Mouse (Mus musculus) hindbrain, postnatal 0 days (tissue): ENCODE results near the gene Mvb12b. TPM values are rescaled to one million over a fixed set of nuclear protein-coding genes. Genes with fewer than 3 reads are reported as not detected.

Experiments
- ATAC-seq: fragments of 200-750 bp; cut with Nextera tagmentation; 2 replicates; pipeline ENCODE4 v1.8.0; 2017; ENCODE audit warnings: mild to moderate bottlenecking, moderate TSS enrichment, moderate library complexity
- DNase-seq: peaks from one replicate; pipeline ENCODE4 v3.0.0-alpha.2; 2015; ENCODE audit warnings: low spot score
- H3K27ac ChIP-seq: fragments of 300-500 bp; sonication (generic); 2 replicates; pipeline ENCODE4 v1.5.1; 2014; ENCODE audit warnings: mild to moderate bottlenecking
- H3K27me3 ChIP-seq: fragments of 300-500 bp; sonication (generic); 2 replicates; pipeline ENCODE4 v1.6.1; 2014; ENCODE audit warnings: low read length, mixed read lengths; ENCODE audit not compliant: insufficient read depth
- H3K36me3 ChIP-seq: fragments of 300-500 bp; sonication (generic); 2 replicates; pipeline ENCODE4 v1.6.1; 2014; ENCODE audit warnings: low read length, mixed read lengths; ENCODE audit not compliant: insufficient read depth
- H3K4me1 ChIP-seq: fragments of 300-500 bp; sonication (generic); 2 replicates; pipeline ENCODE4 v1.6.1; 2014; ENCODE audit warnings: antibody characterized with exemption, low read length, mixed read lengths; ENCODE audit not compliant: insufficient read depth
- H3K4me2 ChIP-seq: fragments of 300-500 bp; sonication (generic); 2 replicates; pipeline ENCODE4 v1.6.1; 2014; ENCODE audit warnings: low read depth, mild to moderate bottlenecking, low read length, moderate library complexity, mixed read lengths
- H3K4me3 ChIP-seq: fragments of 300-500 bp; sonication (generic); 2 replicates; pipeline ENCODE4 v1.5.1; 2014; ENCODE audit warnings: low read length
- H3K9ac ChIP-seq: fragments of 300-500 bp; sonication (generic); replicated peaks from 2 replicates; pipeline ENCODE4 v1.6.1; 2014; ENCODE audit warnings: mild to moderate bottlenecking, low read length, moderate library complexity, mixed read lengths
- H3K9me3 ChIP-seq: fragments of 300-500 bp; sonication (generic); 2 replicates; pipeline ENCODE4 v1.6.1; 2016; ENCODE audit warnings: low read length, mixed read lengths
- CTCF ChIP-seq: IDR thresholded peaks from 2 replicates; pipeline ENCODE4 v1.5.1; 2016; ENCODE audit warnings: antibody characterized with exemption, control low read depth, low read depth
- WGBS: fragments of 180-500 bp; shearing (Covaris S2); extraction: QIAGEN DNeasy Blood & Tissue Kit; methylation state at CpG from one replicate; pipeline ENCODE4 v1.1.7; 2014; 5-methylcytosine and 5-hydroxymethylcytosine counted together
- polyA plus RNA-seq: library from polyadenylated mRNA; unstranded; fragments of >200 nt; fragmentation: Nextera tagmentation; extraction: Ambion mirVana; gene quantifications from 2 replicates; pipeline ENCODE4 v1.2.1, GENCODE M21; 2015
- total RNA-seq: library from RNA; depleted of rRNA; stranded (reverse); fragments of >200 nt; gene quantifications from 2 replicates; pipeline ENCODE4 v1.2.3, GENCODE M21; 2014

Gene Mvb12b
- total and polyA plus RNA-seq, 2 experiments from 2014 or later = 64.1 to 134 TPM

DNA sequence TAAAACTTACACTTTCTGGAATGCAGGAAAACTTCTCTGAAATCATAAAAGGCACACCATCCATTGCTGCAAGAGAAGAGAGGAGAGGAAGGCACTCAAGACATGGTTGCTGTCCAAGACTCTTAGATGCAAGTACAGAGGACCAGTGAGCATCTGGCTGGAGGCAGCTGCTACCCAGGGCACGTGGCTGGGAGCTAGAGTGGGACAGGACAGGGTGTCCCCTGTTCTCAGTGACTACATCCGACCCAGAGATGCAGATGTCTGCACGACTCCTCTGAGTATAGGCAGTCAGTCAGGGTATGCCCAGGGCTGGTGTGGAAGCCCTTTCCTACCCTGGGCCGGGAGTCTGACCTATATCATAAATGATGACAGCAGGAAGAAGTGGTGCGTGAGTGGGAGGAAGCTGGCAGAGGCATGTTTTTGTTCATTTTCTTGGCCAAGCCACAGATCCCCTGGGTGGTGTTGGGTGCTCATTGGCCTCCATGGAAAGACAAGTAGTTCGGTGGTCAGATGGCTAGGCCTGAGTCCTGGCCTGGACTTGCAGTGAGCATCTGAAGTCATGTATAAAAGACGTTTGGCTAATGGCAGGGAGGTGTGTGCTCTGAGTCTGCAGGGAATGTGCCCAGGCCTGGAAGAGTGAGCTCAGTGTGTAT, 132.6 kb downstream of the Mvb12b start:
- Histone ChIP-seq H3K4me3 (no peak overlapping the region), H3K9me3 (no peaks in the 10 kb centered on the region), H3K9ac (no peak overlapping the region), H3K4me1 (peaks cover 41% of the 10 kb centered on the region), H3K36me3 (no peaks in the 10 kb centered on the region; the same call in 1 of the 2 replicates), H3K27ac (peak overlapping the region; percentile 76; the same call in 1 of the 2 replicates), H3K4me2 (no peak overlapping the region), H3K27me3 (no peaks in the 10 kb centered on the region)
- TF ChIP-seq CTCF = no peak
- 45% methylated on average over 7 of the region's 7 CpGs for WGBS
- DNase-seq (no peak), ATAC-seq (peak; percentile 24; the same call in 1 of the 2 replicates)

DNA sequence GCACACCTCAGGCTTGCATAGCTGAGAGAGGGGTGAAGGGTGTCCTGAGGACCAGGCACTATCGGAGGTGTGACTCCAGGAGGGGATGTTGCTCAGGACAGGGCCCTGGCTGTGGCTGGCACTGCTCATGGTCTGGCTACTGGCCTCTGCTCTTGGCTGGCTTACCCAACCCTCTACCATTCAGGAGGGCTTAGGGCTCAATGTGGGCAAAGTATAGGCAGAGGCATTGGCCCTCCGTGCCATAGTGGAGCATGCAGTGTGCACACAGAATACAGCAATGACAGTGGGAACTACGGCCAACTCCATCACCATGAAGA, 133.5 kb downstream of the Mvb12b start:
- peak overlapping the region; percentile 76 for H3K27ac ChIP-seq
- WGBS = 33% methylated on average over 3 of the region's 3 CpGs
- no peak overlapping the region for H3K9ac ChIP-seq
- H3K36me3 ChIP-seq = peaks cover 5% of the 10 kb centered on the region; the same call in 1 of the 2 replicates
- H3K4me2 ChIP-seq = no peak overlapping the region
- H3K4me1 ChIP-seq = peaks cover 34% of the 10 kb centered on the region
- ATAC-seq = peak; percentile 19; the same call in 1 of the 2 replicates
- TF ChIP-seq CTCF = no peak
- H3K4me3 ChIP-seq = no peak overlapping the region
- DNase-seq = no peak
- H3K27me3 ChIP-seq = no peaks in the 10 kb centered on the region
- H3K9me3 ChIP-seq = no peaks in the 10 kb centered on the region

GRCm38 (mm10) chr2:33753630-33754316, 134.0 kb downstream of the Mvb12b start:
- Histone ChIP-seq H3K9ac (no peak overlapping the region), H3K27ac (peak overlapping the region; percentile 76), H3K36me3 (peaks cover 5% of the 10 kb centered on the region; the same call in 1 of the 2 replicates), H3K4me3 (no peak overlapping the region), H3K4me1 (peaks cover 33% of the 10 kb centered on the region), H3K27me3 (no peaks in the 10 kb centered on the region), H3K4me2 (no peak overlapping the region), H3K9me3 (no peaks in the 10 kb centered on the region)
- peak; percentile 91 for DNase-seq
- 11% methylated on average over 15 of the region's 15 CpGs for WGBS
- peak; percentile 83 for ATAC-seq
- no peak for TF ChIP-seq CTCF

GRCm38 (mm10) chr2:33750611-33751010, 137.1 kb downstream of the Mvb12b start:
- no peak overlapping the region for H3K27ac ChIP-seq
- H3K36me3 ChIP-seq = peaks cover 5% of the 10 kb centered on the region; the same call in 1 of the 2 replicates
- ATAC-seq = no peak
- no peak for TF ChIP-seq CTCF
- peaks cover 30% of the 10 kb centered on the region for H3K4me1 ChIP-seq
- WGBS = 61% methylated on average over 7 of the region's 7 CpGs
- no peaks in the 10 kb centered on the region for H3K27me3 ChIP-seq
- no peaks in the 10 kb centered on the region for H3K9me3 ChIP-seq
- H3K9ac ChIP-seq = no peak overlapping the region
- H3K4me3 ChIP-seq = no peak overlapping the region
- DNase-seq = no peak
- H3K4me2 ChIP-seq = no peak overlapping the region

GRCm38 (mm10) chr2:33746471-33746870, 141.3 kb downstream of the Mvb12b start:
- Histone ChIP-seq H3K9me3 (no peaks in the 10 kb centered on the region), H3K36me3 (peaks cover 5% of the 10 kb centered on the region; the same call in 1 of the 2 replicates), H3K9ac (no peak overlapping the region), H3K4me2 (no peak overlapping the region), H3K4me1 (peaks cover 3% of the 10 kb centered on the region; the same call in 1 of the 2 replicates), H3K4me3 (no peak overlapping the region), H3K27ac (peak overlapping the region; percentile 32; the same call in 1 of the 2 replicates), H3K27me3 (no peaks in the 10 kb centered on the region)
- TF ChIP-seq CTCF = peak; percentile 96
- DNase-seq = peak; percentile 91
- 7% methylated on average over 5 of the region's 5 CpGs for WGBS
- peak; percentile 61 for ATAC-seq

DNA sequence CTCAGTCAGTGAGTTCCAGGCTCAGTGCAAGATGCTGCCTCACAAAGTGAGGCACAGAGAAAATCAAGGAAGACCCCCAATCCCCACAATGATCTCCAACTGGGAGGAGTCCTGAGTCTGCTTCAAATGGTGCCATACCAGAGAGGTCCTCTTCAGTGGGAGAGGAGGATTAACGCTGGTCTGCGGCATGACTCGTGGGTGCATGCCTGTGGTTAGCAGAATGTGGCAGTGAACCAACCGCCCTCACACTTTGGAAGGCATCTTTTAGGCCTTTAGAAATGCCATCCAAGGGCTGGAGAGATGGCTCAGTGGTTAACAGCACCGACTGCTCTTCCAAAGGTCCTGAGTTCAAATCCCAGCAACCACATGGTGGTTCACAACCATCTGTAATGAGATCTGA, 142.0 kb downstream of the Mvb12b start:
- 88% methylated on average over 5 of the region's 5 CpGs for WGBS
- peaks cover 3% of the 10 kb centered on the region; the same call in 1 of the 2 replicates for H3K4me1 ChIP-seq
- ATAC-seq = no peak
- peaks cover 5% of the 10 kb centered on the region; the same call in 1 of the 2 replicates for H3K36me3 ChIP-seq
- no peak overlapping the region for H3K27ac ChIP-seq
- no peaks in the 10 kb centered on the region for H3K9me3 ChIP-seq
- H3K4me3 ChIP-seq = no peak overlapping the region
- no peak for TF ChIP-seq CTCF
- no peak overlapping the region for H3K4me2 ChIP-seq
- DNase-seq = no peak
- H3K9ac ChIP-seq = no peak overlapping the region
- H3K27me3 ChIP-seq = no peaks in the 10 kb centered on the region
